ENCODE assay signal across 8 mouse cellular contexts in the genomic region with DNA sequence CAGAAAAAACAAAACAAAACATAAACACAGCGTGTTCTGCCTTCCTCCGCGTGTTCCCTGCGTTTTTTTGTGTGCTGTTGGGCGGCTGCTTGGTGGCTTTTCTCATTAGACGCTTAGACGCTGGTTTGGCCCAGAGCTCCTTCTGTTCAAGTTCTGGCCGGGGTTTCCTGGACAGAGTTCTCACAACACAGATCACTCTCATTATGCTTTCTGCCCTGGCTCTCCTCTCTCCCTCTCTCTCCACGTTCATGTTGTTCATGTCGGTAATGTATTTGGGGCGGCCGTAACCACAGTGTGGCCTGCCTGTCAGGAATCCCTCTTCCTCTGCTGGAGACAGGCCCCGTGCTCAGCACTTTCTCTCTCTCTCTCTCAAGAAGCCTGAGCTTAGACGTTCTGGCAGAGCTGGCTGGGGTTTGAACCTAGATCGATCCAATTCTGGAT. TPM values are rescaled to one million over a fixed set of nuclear protein-coding genes. Genes with fewer than 3 reads are reported as not detected.
DNase-seq lines count a peak whose midpoint lies in the region; ATAC-seq lines count a peak whose summit lies in the region.

No protein-coding gene starts in this region.

- H3K9me3 ChIP-seq in hindbrain, embryonic 13.5 days, result no peaks in the 10 kb centered on the region
- no peaks in the 10 kb centered on the region for H3K9me3 ChIP-seq in liver, embryonic 12.5 days (replicated peaks)
- no peaks in the 10 kb centered on the region for H3K9me3 ChIP-seq in stomach, embryonic 16.5 days (replicated peaks; ENCODE audit: control insufficient read depth, low read length)

- no peaks in the 10 kb centered on the region for H3K36me3 ChIP-seq in hindbrain, embryonic 13.5 days
- H3K36me3 ChIP-seq in liver, embryonic 12.5 days, result no peaks in the 10 kb centered on the region
- H3K36me3 ChIP-seq in stomach, embryonic 16.5 days (ENCODE audit: control insufficient read depth, insufficient read depth, low read length), result no peaks in the 10 kb centered on the region

- H3K4me3 ChIP-seq in hindbrain, embryonic 13.5 days, result peak overlapping the region; percentile 3; the same call in 1 of the 2 replicates
- H3K4me3 ChIP-seq in liver, embryonic 12.5 days, result no peak overlapping the region; the same call in 1 of the 2 replicates
- peak overlapping the region; percentile 93 for H3K4me3 ChIP-seq in stomach, embryonic 16.5 days (replicated peaks; ENCODE audit: low read length)

- WGBS in hindbrain, embryonic 13.5 days, result 42% methylated on average over 15 of the region's 15 CpGs
- WGBS in liver, embryonic 12.5 days (ENCODE audit: insufficient replicate concordance), result 22% methylated on average over 15 of the region's 15 CpGs
- WGBS in stomach, embryonic 16.5 days, result 32% methylated on average over 15 of the region's 15 CpGs

- ATAC-seq in hindbrain, embryonic 13.5 days (ENCODE audit: low FRiP score), result no peak
- ATAC-seq in liver, embryonic 12.5 days, result no peak
- peak; percentile 13; the same call in 1 of the 2 replicates for ATAC-seq in stomach, embryonic 16.5 days (ENCODE audit: insufficient read depth, low FRiP score)

- peak overlapping the region; percentile 90; the same call in 1 of the 2 replicates for H3K9ac ChIP-seq in hindbrain, embryonic 13.5 days
- peak overlapping the region; percentile 34; the same call in 1 of the 2 replicates for H3K9ac ChIP-seq in liver, embryonic 12.5 days
- peak overlapping the region; percentile 95 for H3K9ac ChIP-seq in stomach, embryonic 16.5 days (ENCODE audit: low read length)

- peak; percentile 69 to 75 for DNase-seq in heart, adult 18-20 months
- DNase-seq in heart, postnatal 25 days (ENCODE audit: low spot score), result no peak
- peak; percentile 58 for DNase-seq in fibroblast of lung, adult 2 months (ENCODE audit: low read depth)
- no peak for DNase-seq in adrenal gland, postnatal 4 days (ENCODE audit: low spot score in 2 of 2)
- DNase-seq in right cerebral cortex, adult 18-20 months, result no peak

- H3K27me3 ChIP-seq in hindbrain, embryonic 13.5 days, result no peaks in the 10 kb centered on the region
- peaks cover 5% of the 10 kb centered on the region; the same call in 1 of the 2 replicates for H3K27me3 ChIP-seq in liver, embryonic 12.5 days (replicated peaks)
- no peaks in the 10 kb centered on the region for H3K27me3 ChIP-seq in stomach, embryonic 16.5 days (ENCODE audit: control insufficient read depth, insufficient read depth, low read length)

- H3K4me1 ChIP-seq in hindbrain, embryonic 13.5 days (replicated peaks), result peaks cover 37% of the 10 kb centered on the region
- H3K4me1 ChIP-seq in liver, embryonic 12.5 days, result peaks cover 59% of the 10 kb centered on the region
- peaks cover 33% of the 10 kb centered on the region for H3K4me1 ChIP-seq in stomach, embryonic 16.5 days (ENCODE audit: control insufficient read depth, insufficient read depth, low read length)

- peak overlapping the region; percentile 58 for H3K27ac ChIP-seq in hindbrain, embryonic 13.5 days
- H3K27ac ChIP-seq in liver, embryonic 12.5 days, result peak overlapping the region; percentile 50
- H3K27ac ChIP-seq in stomach, embryonic 16.5 days (ENCODE audit: low read length), result peak overlapping the region; percentile 77

- H3K4me2 ChIP-seq in hindbrain, embryonic 13.5 days, result peak overlapping the region; percentile 81
- H3K4me2 ChIP-seq in liver, embryonic 12.5 days, result peak overlapping the region; percentile 96
- peak overlapping the region; percentile 96 for H3K4me2 ChIP-seq in stomach, embryonic 16.5 days (ENCODE audit: low read depth, low read length)

- intact Hi-C loops in heart, postnatal 25 days (cut with DNase I), result no loop called here

RNA-seq across cellular contexts. Expression of gene Pxn, which starts 2.9 kb away (rescaled TPM):
- total RNA-seq in heart, adult 18-20 months (2021), result 10 to 100 TPM; 34.0 to 35.1 TPM
- total RNA-seq in heart, postnatal 25 days (2021), result 10 to 100 TPM; 34.4 to 39.5 TPM
- 19.9 and 23.4 TPM in 2 replicates for polyA plus RNA-seq in hindbrain, embryonic 13.5 days (2015; fragmentation: Nextera tagmentation; extraction: Ambion mirVana)
- polyA plus RNA-seq in liver, embryonic 12.5 days (2016; fragmentation: Nextera tagmentation; extraction: Ambion mirVana), result 17.4 and 20.1 TPM in 2 replicates
- 41.9 and 44.5 TPM in 2 replicates for polyA plus RNA-seq in stomach, embryonic 16.5 days (2015; fragmentation: Nextera tagmentation; extraction: Ambion mirVana)
- total RNA-seq in adrenal gland, postnatal 4 days (2021), result 10 to 100 TPM; 77.6 to 82.4 TPM

RNA-seq across cellular contexts. Expression of gene Sirt4, which starts 24.8 kb away (rescaled TPM):
- 10 to 100 TPM; 13.6 to 19.5 TPM for total RNA-seq in heart, adult 18-20 months (2021)
- total RNA-seq in heart, postnatal 25 days (2021), result 10 to 100 TPM; 16.8 to 18.5 TPM
- polyA plus RNA-seq in hindbrain, embryonic 13.5 days (2015; fragmentation: Nextera tagmentation; extraction: Ambion mirVana), result 30.0 TPM in 2 replicates
- polyA plus RNA-seq in liver, embryonic 12.5 days (2016; fragmentation: Nextera tagmentation; extraction: Ambion mirVana), result 6.3 and 7.5 TPM in 2 replicates
- polyA plus RNA-seq in stomach, embryonic 16.5 days (2015; fragmentation: Nextera tagmentation; extraction: Ambion mirVana), result 24.4 and 28.0 TPM in 2 replicates
- 10 to 100 TPM; 29.9 to 31.3 TPM for total RNA-seq in adrenal gland, postnatal 4 days (2021)

RNA-seq across cellular contexts. Expression of gene Pla2g1b, which starts 43.3 kb away (rescaled TPM):
- not detected for total RNA-seq in heart, adult 18-20 months (2021)
- not detected for total RNA-seq in heart, postnatal 25 days (2021)
- not detected in 2 replicates for polyA plus RNA-seq in hindbrain, embryonic 13.5 days (2015; fragmentation: Nextera tagmentation; extraction: Ambion mirVana)
- 0.42 and 0.69 TPM in 2 replicates for polyA plus RNA-seq in liver, embryonic 12.5 days (2016; fragmentation: Nextera tagmentation; extraction: Ambion mirVana)
- 16.6 and 20.5 TPM in 2 replicates for polyA plus RNA-seq in stomach, embryonic 16.5 days (2015; fragmentation: Nextera tagmentation; extraction: Ambion mirVana)
- 10 to 100 TPM in 1 of 2 experiments, not detected in 1; 13.7 TPM for total RNA-seq in adrenal gland, postnatal 4 days (2021)

RNA-seq across cellular contexts. Expression of gene Rplp0, which starts 49.9 kb away (rescaled TPM):
- 100 to 1,000 TPM; 624 to 648 TPM for total RNA-seq in heart, adult 18-20 months (2021)
- total RNA-seq in heart, postnatal 25 days (2021), result 100 to 1,000 TPM; 651 to 667 TPM
- polyA plus RNA-seq in hindbrain, embryonic 13.5 days (2015; fragmentation: Nextera tagmentation; extraction: Ambion mirVana), result 895 and 907 TPM in 2 replicates
- polyA plus RNA-seq in liver, embryonic 12.5 days (2016; fragmentation: Nextera tagmentation; extraction: Ambion mirVana), result 1,698 and 1,725 TPM in 2 replicates
- polyA plus RNA-seq in stomach, embryonic 16.5 days (2015; fragmentation: Nextera tagmentation; extraction: Ambion mirVana), result 1,450 and 1,538 TPM in 2 replicates
- total RNA-seq in adrenal gland, postnatal 4 days (2021), result 1,000 to 10,000 TPM; 1,094 to 1,122 TPM

RNA-seq across cellular contexts. Expression of gene Gcn1l1, which starts 55.7 kb away (rescaled TPM):
- total RNA-seq in heart, adult 18-20 months (2021), result 10 to 100 TPM; 39.1 to 41.5 TPM
- 10 to 100 TPM; 38.4 to 42.8 TPM for total RNA-seq in heart, postnatal 25 days (2021)
- polyA plus RNA-seq in hindbrain, embryonic 13.5 days (2015; fragmentation: Nextera tagmentation; extraction: Ambion mirVana), result 42.2 and 42.4 TPM in 2 replicates
- 36.7 and 38.0 TPM in 2 replicates for polyA plus RNA-seq in liver, embryonic 12.5 days (2016; fragmentation: Nextera tagmentation; extraction: Ambion mirVana)
- 33.6 and 35.1 TPM in 2 replicates for polyA plus RNA-seq in stomach, embryonic 16.5 days (2015; fragmentation: Nextera tagmentation; extraction: Ambion mirVana)
- total RNA-seq in adrenal gland, postnatal 4 days (2021), result 10 to 100 TPM; 83.5 to 87.5 TPM

Comparison
In these comparisons a context has a peak if more than half of its experiments do, and no peak if none do; other contexts are left out.
1. DNase-seq: peak in heart, adult 18-20 months (2 of 2) and fibroblast of lung, adult 2 months (single experiment); none in heart, postnatal 25 days (single experiment), adrenal gland, postnatal 4 days (0 of 2) and right cerebral cortex, adult 18-20 months (single experiment).
2. H3K9ac ChIP-seq: peak in every context shown above with its lines; median percentile 95 in stomach, embryonic 16.5 days; 90 in hindbrain, embryonic 13.5 days; 34 in liver, embryonic 12.5 days.
3. Peak in every context shown above with its lines, with median percentiles within 50 percentile points of each other: H3K27ac ChIP-seq and H3K4me2 ChIP-seq.